Mouse (Mus musculus): Measurements from ENCODE around the gene Hs2st1. TPM values are rescaled to one million over a fixed set of nuclear protein-coding genes. Genes with fewer than 3 reads are reported as not detected.
A peak's percentile ranks its signal among the peaks of the same experiment; 100 is the strongest.

The Hs2st1 gene
- polyA plus RNA-seq, 1 experiment from 2014 or later, result 13.7 TPM

GRCm38 (mm10) chr3:144400374-144400773, 169.6 kb downstream of the Hs2st1 start:
- no peaks in the 10 kb centered on the region for H3K4me1 ChIP-seq (replicated peaks; ENCODE audit: control insufficient read depth, insufficient read depth, low read length)
- no peaks in the 10 kb centered on the region for H3K36me3 ChIP-seq (ENCODE audit: control insufficient read depth, insufficient read depth, low read length)
- no peak overlapping the region for H3K9ac ChIP-seq (ENCODE audit: low read length)
- no peak overlapping the region for H3K4me2 ChIP-seq (ENCODE audit: low read length)
- no peak overlapping the region for H3K27ac ChIP-seq (ENCODE audit: low read depth)
- no peak for DNase-seq (ENCODE audit: low spot score)
- H3K4me3 ChIP-seq (ENCODE audit: low read depth, low read length), result no peak overlapping the region
- WGBS, result 41% methylated on average over 8 of the region's 8 CpGs
- no peaks in the 10 kb centered on the region for H3K9me3 ChIP-seq (ENCODE audit: control insufficient read depth, low read length)
- no peak for ATAC-seq (replicated peaks; ENCODE audit: low FRiP score, low TSS enrichment, low read depth)
- H3K27me3 ChIP-seq (replicated peaks; ENCODE audit: control insufficient read depth, insufficient read depth, low read length), result no peaks in the 10 kb centered on the region

DNA sequence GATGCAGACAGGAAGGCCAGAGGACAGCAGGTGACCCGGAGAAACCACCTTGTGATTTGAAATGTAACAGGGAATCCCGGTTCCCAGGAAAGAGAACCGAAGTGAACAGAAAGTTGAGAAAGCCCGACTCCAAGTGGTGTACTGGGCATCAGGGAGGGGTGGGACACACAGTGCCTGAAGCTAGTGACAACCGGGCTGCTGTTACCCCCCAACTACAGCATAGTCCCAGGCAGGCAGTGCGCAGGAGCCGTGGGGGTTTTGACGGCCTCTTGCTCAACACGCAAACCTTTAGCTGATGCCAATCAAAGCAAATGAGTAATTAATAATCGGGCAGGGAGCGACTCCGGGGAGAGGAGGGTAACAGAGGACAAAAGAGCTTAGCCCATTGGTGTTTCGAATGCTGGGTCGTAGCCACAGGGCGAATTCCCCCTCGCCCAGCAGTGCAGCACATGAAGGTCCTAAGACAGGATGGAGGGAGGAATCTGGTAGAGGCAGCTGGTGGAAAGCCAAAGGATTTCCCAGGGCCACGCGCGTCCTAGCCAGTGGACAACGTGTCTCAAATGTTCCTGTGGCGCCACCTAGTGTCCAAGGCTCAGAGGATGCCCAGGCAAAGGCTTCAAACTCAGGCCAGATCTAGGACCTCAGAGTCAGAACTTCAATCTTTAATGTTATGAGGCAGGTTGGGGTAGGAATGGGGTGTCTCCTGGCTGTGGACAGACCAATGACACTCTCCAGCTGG, 170.5 kb downstream of the Hs2st1 start:
- H3K27ac ChIP-seq (ENCODE audit: low read depth), result no peak overlapping the region
- H3K9ac ChIP-seq (ENCODE audit: low read length), result no peak overlapping the region
- WGBS, result 36% methylated on average over 21 of the region's 21 CpGs
- ATAC-seq (replicated peaks; ENCODE audit: low FRiP score, low TSS enrichment, low read depth) (peak; percentile 79), DNase-seq (ENCODE audit: low spot score) (peak; percentile 96)
- H3K9me3 ChIP-seq (ENCODE audit: control insufficient read depth, low read length), result no peaks in the 10 kb centered on the region
- H3K4me2 ChIP-seq (ENCODE audit: low read length), result peak overlapping the region; percentile 18; the same call in 1 of the 2 replicates
- H3K27me3 ChIP-seq (replicated peaks; ENCODE audit: control insufficient read depth, insufficient read depth, low read length), result no peaks in the 10 kb centered on the region
- H3K36me3 ChIP-seq (ENCODE audit: control insufficient read depth, insufficient read depth, low read length), result no peaks in the 10 kb centered on the region
- H3K4me1 ChIP-seq (replicated peaks; ENCODE audit: control insufficient read depth, insufficient read depth, low read length), result no peaks in the 10 kb centered on the region
- no peak overlapping the region for H3K4me3 ChIP-seq (ENCODE audit: low read depth, low read length)

GRCm38 (mm10) chr3:144398166-144398565, 171.8 kb downstream of the Hs2st1 start:
- DNase-seq (ENCODE audit: low spot score), result no peak
- Histone ChIP-seq H3K4me1 (replicated peaks; ENCODE audit: control insufficient read depth, insufficient read depth, low read length) (no peaks in the 10 kb centered on the region), H3K36me3 (ENCODE audit: control insufficient read depth, insufficient read depth, low read length) (no peaks in the 10 kb centered on the region), H3K27me3 (replicated peaks; ENCODE audit: control insufficient read depth, insufficient read depth, low read length) (no peaks in the 10 kb centered on the region), H3K4me2 (ENCODE audit: low read length) (no peak overlapping the region), H3K9ac (ENCODE audit: low read length) (no peak overlapping the region), H3K9me3 (ENCODE audit: control insufficient read depth, low read length) (no peaks in the 10 kb centered on the region), H3K4me3 (ENCODE audit: low read depth, low read length) (no peak overlapping the region), H3K27ac (ENCODE audit: low read depth) (no peak overlapping the region)
- WGBS, result 82% methylated on average over 7 of the region's 7 CpGs
- no peak for ATAC-seq (replicated peaks; ENCODE audit: low FRiP score, low TSS enrichment, low read depth)

GRCm38 (mm10) chr3:144396478-144396877, 173.5 kb downstream of the Hs2st1 start:
- Histone ChIP-seq H3K36me3 (ENCODE audit: control insufficient read depth, insufficient read depth, low read length) (no peaks in the 10 kb centered on the region), H3K27me3 (replicated peaks; ENCODE audit: control insufficient read depth, insufficient read depth, low read length) (no peaks in the 10 kb centered on the region), H3K4me3 (ENCODE audit: low read depth, low read length) (no peak overlapping the region), H3K9me3 (ENCODE audit: control insufficient read depth, low read length) (no peaks in the 10 kb centered on the region), H3K27ac (ENCODE audit: low read depth) (no peak overlapping the region), H3K4me1 (replicated peaks; ENCODE audit: control insufficient read depth, insufficient read depth, low read length) (no peaks in the 10 kb centered on the region), H3K4me2 (ENCODE audit: low read length) (no peak overlapping the region), H3K9ac (ENCODE audit: low read length) (no peak overlapping the region)
- ATAC-seq (replicated peaks; ENCODE audit: low FRiP score, low TSS enrichment, low read depth), result no peak
- WGBS, result 65% methylated on average over 17 of the region's 17 CpGs
- no peak for DNase-seq (ENCODE audit: low spot score)

GRCm38 (mm10) chr3:144394454-144394943, 175.5 kb downstream of the Hs2st1 start:
- H3K27me3 ChIP-seq (replicated peaks; ENCODE audit: control insufficient read depth, insufficient read depth, low read length), result no peaks in the 10 kb centered on the region
- H3K36me3 ChIP-seq (ENCODE audit: control insufficient read depth, insufficient read depth, low read length), result no peaks in the 10 kb centered on the region
- ATAC-seq (replicated peaks; ENCODE audit: low FRiP score, low TSS enrichment, low read depth), result no peak
- no peaks in the 10 kb centered on the region for H3K9me3 ChIP-seq (ENCODE audit: control insufficient read depth, low read length)
- no peak overlapping the region for H3K9ac ChIP-seq (ENCODE audit: low read length)
- 53% methylated on average over 7 of the region's 7 CpGs for WGBS
- H3K27ac ChIP-seq (ENCODE audit: low read depth), result no peak overlapping the region
- H3K4me2 ChIP-seq (ENCODE audit: low read length), result no peak overlapping the region
- no peak for DNase-seq (ENCODE audit: low spot score)
- no peak overlapping the region for H3K4me3 ChIP-seq (ENCODE audit: low read depth, low read length)
- no peaks in the 10 kb centered on the region for H3K4me1 ChIP-seq (replicated peaks; ENCODE audit: control insufficient read depth, insufficient read depth, low read length)

GRCm38 (mm10) chr3:144386446-144386845, 183.5 kb downstream of the Hs2st1 start:
- H3K9ac ChIP-seq (ENCODE audit: low read length), result no peak overlapping the region
- H3K27ac ChIP-seq (ENCODE audit: low read depth), result no peak overlapping the region
- DNase-seq (ENCODE audit: low spot score), result no peak
- 75% methylated on average over 4 of the region's 4 CpGs for WGBS
- H3K4me1 ChIP-seq (replicated peaks; ENCODE audit: control insufficient read depth, insufficient read depth, low read length), result no peaks in the 10 kb centered on the region
- H3K4me2 ChIP-seq (ENCODE audit: low read length), result no peak overlapping the region
- H3K4me3 ChIP-seq (ENCODE audit: low read depth, low read length), result no peak overlapping the region
- no peak for ATAC-seq (replicated peaks; ENCODE audit: low FRiP score, low TSS enrichment, low read depth)
- no peaks in the 10 kb centered on the region for H3K36me3 ChIP-seq (ENCODE audit: control insufficient read depth, insufficient read depth, low read length)
- no peaks in the 10 kb centered on the region for H3K27me3 ChIP-seq (replicated peaks; ENCODE audit: control insufficient read depth, insufficient read depth, low read length)
- H3K9me3 ChIP-seq (ENCODE audit: control insufficient read depth, low read length), result no peaks in the 10 kb centered on the region

DNA sequence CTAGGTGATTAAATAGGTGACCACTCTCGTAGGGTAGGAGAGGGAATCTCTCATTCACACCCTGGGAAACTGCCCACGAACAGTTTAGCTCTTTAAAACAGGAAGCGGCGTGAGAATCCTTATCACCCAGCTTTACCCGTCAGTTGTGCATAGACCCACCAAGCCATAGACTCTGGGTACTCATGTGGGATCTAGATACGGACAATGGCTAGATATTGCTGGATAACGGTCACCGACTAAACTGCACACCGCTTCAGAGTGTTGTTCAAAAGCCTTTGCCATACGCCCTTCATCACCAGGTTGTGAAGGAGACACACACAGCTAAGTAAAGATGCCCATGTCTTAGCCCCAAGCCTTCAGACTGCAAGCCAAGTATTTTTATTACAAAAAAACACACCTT, 185.3 kb downstream of the Hs2st1 start:
- WGBS, result 90% methylated on average over 10 of the region's 10 CpGs
- no peaks in the 10 kb centered on the region for H3K36me3 ChIP-seq (ENCODE audit: control insufficient read depth, insufficient read depth, low read length)
- no peaks in the 10 kb centered on the region for H3K9me3 ChIP-seq (ENCODE audit: control insufficient read depth, low read length)
- H3K4me2 ChIP-seq (ENCODE audit: low read length), result no peak overlapping the region
- no peak overlapping the region for H3K4me3 ChIP-seq (ENCODE audit: low read depth, low read length)
- no peak overlapping the region for H3K9ac ChIP-seq (ENCODE audit: low read length)
- ATAC-seq (replicated peaks; ENCODE audit: low FRiP score, low TSS enrichment, low read depth) (no peak), DNase-seq (ENCODE audit: low spot score) (no peak)
- H3K27me3 ChIP-seq (replicated peaks; ENCODE audit: control insufficient read depth, insufficient read depth, low read length), result no peaks in the 10 kb centered on the region
- H3K4me1 ChIP-seq (replicated peaks; ENCODE audit: control insufficient read depth, insufficient read depth, low read length), result no peaks in the 10 kb centered on the region
- no peak overlapping the region for H3K27ac ChIP-seq (ENCODE audit: low read depth)

DNA sequence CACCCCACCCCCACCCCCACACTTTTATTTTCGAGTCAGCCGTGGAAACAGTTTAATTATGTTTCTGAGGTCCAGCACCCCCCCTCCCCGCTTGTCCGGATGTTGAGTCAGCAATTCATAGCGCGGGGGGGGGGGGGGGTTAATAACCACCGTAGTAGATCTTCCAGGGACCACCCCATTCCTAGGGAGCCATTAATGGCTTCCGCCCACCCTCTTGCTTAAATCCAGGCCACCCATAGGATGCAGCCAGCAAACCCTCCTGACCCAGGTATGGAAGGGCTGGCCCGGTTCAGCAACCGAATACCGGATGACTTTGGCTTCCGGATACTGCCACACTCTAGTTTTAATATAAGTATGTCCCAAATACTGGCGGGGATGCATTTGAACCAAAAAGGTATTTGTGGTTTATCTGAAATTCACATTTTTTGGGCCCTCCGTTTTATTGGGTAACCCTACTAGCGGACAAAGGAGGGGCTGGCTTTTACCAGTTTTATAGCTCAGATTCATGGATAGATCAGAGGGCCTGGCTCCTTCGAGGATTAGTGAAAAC, 188.5 kb downstream of the Hs2st1 start:
- Histone ChIP-seq H3K9ac (ENCODE audit: low read length) (peak overlapping the region; percentile 31; the same call in 1 of the 2 replicates), H3K36me3 (ENCODE audit: control insufficient read depth, insufficient read depth, low read length) (no peaks in the 10 kb centered on the region), H3K4me1 (replicated peaks; ENCODE audit: control insufficient read depth, insufficient read depth, low read length) (no peaks in the 10 kb centered on the region), H3K27ac (ENCODE audit: low read depth) (no peak overlapping the region), H3K27me3 (replicated peaks; ENCODE audit: control insufficient read depth, insufficient read depth, low read length) (no peaks in the 10 kb centered on the region), H3K4me3 (ENCODE audit: low read depth, low read length) (peak overlapping the region; percentile 32), H3K4me2 (ENCODE audit: low read length) (peak overlapping the region; percentile 58), H3K9me3 (ENCODE audit: control insufficient read depth, low read length) (no peaks in the 10 kb centered on the region)
- DNase-seq (ENCODE audit: low spot score) (no peak), ATAC-seq (replicated peaks; ENCODE audit: low FRiP score, low TSS enrichment, low read depth) (no peak)
- 28% methylated on average over 16 of the region's 16 CpGs for WGBS

Data from intestine, embryonic 14.5 days (tissue).